Mouse (Mus musculus) kidney, adult 2 months (tissue): ENCODE results near the gene Axin2. TPM values are rescaled to one million over a fixed set of nuclear protein-coding genes. Genes with fewer than 3 reads are reported as not detected.

Experiments used
- DNase-seq: peaks from one replicate; pipeline ENCODE4 v3.0.0; 2021
- H3K27ac ChIP-seq: fragments of 200-500 bp; 2 replicates; pipeline ENCODE4 v1.5.1; 2012; ENCODE audit warnings: low read depth, low read length, control low read depth, inconsistent platforms; ENCODE audit not compliant: insufficient read depth
- H3K27me3 ChIP-seq: fragments of 200-500 bp; replicated peaks from 2 replicates; pipeline ENCODE4 v1.6.1; 2012; ENCODE audit warnings: mild to moderate bottlenecking, moderate library complexity, low read length, inconsistent platforms; ENCODE audit not compliant: control insufficient read depth, insufficient read depth
- H3K36me3 ChIP-seq: fragments of 200-500 bp; 2 replicates; pipeline ENCODE4 v1.6.1; 2012; ENCODE audit warnings: mild to moderate bottlenecking, moderate library complexity, low read length, inconsistent platforms; ENCODE audit not compliant: control insufficient read depth, insufficient read depth
- H3K4me1 ChIP-seq: fragments of 200-500 bp; 2 replicates; pipeline ENCODE4 v1.6.1; 2011; ENCODE audit warnings: low read length; ENCODE audit not compliant: control insufficient read depth, insufficient read depth
- H3K4me3 ChIP-seq: fragments of 200-500 bp; 2 replicates; pipeline ENCODE4 v1.5.1; 2011; ENCODE audit warnings: mild to moderate bottlenecking, low read depth, low read length, control low read depth; ENCODE audit not compliant: insufficient read depth
- CTCF ChIP-seq: fragments of 200-500 bp; conservative IDR thresholded peaks from 2 replicates; pipeline ENCODE4 v1.5.1; 2011; ENCODE audit warnings: low read depth, mild to moderate bottlenecking, control low read depth, low read length, moderate library complexity, mixed read lengths; ENCODE audit not compliant: insufficient read depth, insufficient read length
- POLR2A ChIP-seq: fragments of 200-500 bp; IDR thresholded peaks from one replicate; pipeline ENCODE4 v1.6.1; 2011; ENCODE audit warnings: low read depth, low read length, control low read depth
- WGBS: fragments of 180-500 bp; shearing (Covaris S2); methylation state at CpG from one replicate; pipeline ENCODE4 v1.1.7; 2018; 5-methylcytosine and 5-hydroxymethylcytosine counted together
- polyA plus RNA-seq: library from polyadenylated mRNA; depleted of rRNA; stranded (reverse); fragments of >200 nt; gene quantifications from 2 replicates; pipeline ENCODE4 v1.2.3, GENCODE M21; 2012

The Axin2 gene
- polyA plus RNA-seq, 1 experiment: 3.1 TPM

- no peaks in the 10 kb centered on the region for H3K4me1 ChIP-seq
- DNase-seq: no peak
- TF ChIP-seq CTCF (no peak), POLR2A (no peak)
- no peaks in the 10 kb centered on the region for H3K36me3 ChIP-seq
- no peak overlapping the region for H3K4me3 ChIP-seq
- H3K27ac ChIP-seq: no peak overlapping the region
- 90% methylated on average over 18 of the region's 18 CpGs for WGBS
- no peaks in the 10 kb centered on the region for H3K27me3 ChIP-seq
Observed at GRCm38 (mm10) chr11:108941836-108942235, 21.7 kb downstream of the Axin2 start.

GRCm38 (mm10) chr11:108943741-108944140 is 23.6 kb downstream of the Axin2 start:
- H3K36me3 ChIP-seq: no peaks in the 10 kb centered on the region
- no peaks in the 10 kb centered on the region for H3K4me1 ChIP-seq
- no peak for DNase-seq
- no peak for TF ChIP-seq POLR2A
- TF ChIP-seq CTCF: no peak
- 79% methylated on average over 11 of the region's 11 CpGs for WGBS
- H3K27ac ChIP-seq: no peak overlapping the region
- no peaks in the 10 kb centered on the region for H3K27me3 ChIP-seq
- no peak overlapping the region for H3K4me3 ChIP-seq

GRCm38 (mm10) chr11:108945666-108946065 is 25.5 kb downstream of the Axin2 start:
- Histone ChIP-seq H3K4me1 (no peaks in the 10 kb centered on the region), H3K36me3 (no peaks in the 10 kb centered on the region), H3K27ac (no peak overlapping the region), H3K27me3 (no peaks in the 10 kb centered on the region), H3K4me3 (no peak overlapping the region)
- DNase-seq: no peak
- WGBS: 86% methylated on average over 9 of the region's 9 CpGs
- TF ChIP-seq CTCF (no peak), POLR2A (no peak)

- no peak for DNase-seq
- Histone ChIP-seq H3K36me3 (no peaks in the 10 kb centered on the region), H3K27ac (no peak overlapping the region), H3K4me1 (no peaks in the 10 kb centered on the region), H3K4me3 (no peak overlapping the region), H3K27me3 (no peaks in the 10 kb centered on the region)
- TF ChIP-seq POLR2A: no peak
- no peak for TF ChIP-seq CTCF
- WGBS: 88% methylated on average over 20 of the region's 20 CpGs
Observed at GRCm38 (mm10) chr11:108947425-108948184, 27.5 kb downstream of the Axin2 start.

GRCm38 (mm10) chr11:108948501-108948900 is 28.4 kb downstream of the Axin2 start:
- H3K36me3 ChIP-seq: no peaks in the 10 kb centered on the region
- no peaks in the 10 kb centered on the region for H3K27me3 ChIP-seq
- H3K4me3 ChIP-seq: no peak overlapping the region
- H3K27ac ChIP-seq: no peak overlapping the region
- 84% methylated on average over 7 of the region's 7 CpGs for WGBS
- H3K4me1 ChIP-seq: no peaks in the 10 kb centered on the region
- DNase-seq: no peak
- no peak for TF ChIP-seq POLR2A

- WGBS: 90% methylated on average over 10 of the region's 10 CpGs
- no peaks in the 10 kb centered on the region for H3K27me3 ChIP-seq
Observed at GRCm38 (mm10) chr11:108948931-108949330, 28.8 kb downstream of the Axin2 start.

GRCm38 (mm10) chr11:108952343-108952742 is 32.2 kb downstream of the Axin2 start:
- Histone ChIP-seq H3K27ac (no peak overlapping the region), H3K4me3 (no peak overlapping the region), H3K4me1 (no peaks in the 10 kb centered on the region), H3K36me3 (no peaks in the 10 kb centered on the region), H3K27me3 (no peaks in the 10 kb centered on the region)
- WGBS: 53% methylated on average over 5 of the region's 5 CpGs
- DNase-seq: no peak
- TF ChIP-seq CTCF: no peak
- TF ChIP-seq POLR2A: no peak

More at GRCm38 (mm10) chr11:108948931-108949330, 28.8 kb downstream of the Axin2 start:
- no peaks in the 10 kb centered on the region for H3K4me1 ChIP-seq
- TF ChIP-seq POLR2A (no peak), CTCF (no peak)
- no peaks in the 10 kb centered on the region for H3K36me3 ChIP-seq
- no peak overlapping the region for H3K4me3 ChIP-seq
- H3K27ac ChIP-seq: no peak overlapping the region
- no peak for DNase-seq

GRCm38 (mm10) chr11:108955943-108956342 is 35.8 kb downstream of the Axin2 start:
- Histone ChIP-seq H3K4me3 (no peak overlapping the region), H3K4me1 (no peaks in the 10 kb centered on the region), H3K27ac (no peak overlapping the region), H3K27me3 (no peaks in the 10 kb centered on the region), H3K36me3 (no peaks in the 10 kb centered on the region)
- no peak for TF ChIP-seq CTCF
- no peak for TF ChIP-seq POLR2A
- WGBS: 75% methylated on average over 4 of the region's 4 CpGs
- no peak for DNase-seq
